7 mouse cellular contexts compared by ENCODE assay signal in the genomic region with DNA sequence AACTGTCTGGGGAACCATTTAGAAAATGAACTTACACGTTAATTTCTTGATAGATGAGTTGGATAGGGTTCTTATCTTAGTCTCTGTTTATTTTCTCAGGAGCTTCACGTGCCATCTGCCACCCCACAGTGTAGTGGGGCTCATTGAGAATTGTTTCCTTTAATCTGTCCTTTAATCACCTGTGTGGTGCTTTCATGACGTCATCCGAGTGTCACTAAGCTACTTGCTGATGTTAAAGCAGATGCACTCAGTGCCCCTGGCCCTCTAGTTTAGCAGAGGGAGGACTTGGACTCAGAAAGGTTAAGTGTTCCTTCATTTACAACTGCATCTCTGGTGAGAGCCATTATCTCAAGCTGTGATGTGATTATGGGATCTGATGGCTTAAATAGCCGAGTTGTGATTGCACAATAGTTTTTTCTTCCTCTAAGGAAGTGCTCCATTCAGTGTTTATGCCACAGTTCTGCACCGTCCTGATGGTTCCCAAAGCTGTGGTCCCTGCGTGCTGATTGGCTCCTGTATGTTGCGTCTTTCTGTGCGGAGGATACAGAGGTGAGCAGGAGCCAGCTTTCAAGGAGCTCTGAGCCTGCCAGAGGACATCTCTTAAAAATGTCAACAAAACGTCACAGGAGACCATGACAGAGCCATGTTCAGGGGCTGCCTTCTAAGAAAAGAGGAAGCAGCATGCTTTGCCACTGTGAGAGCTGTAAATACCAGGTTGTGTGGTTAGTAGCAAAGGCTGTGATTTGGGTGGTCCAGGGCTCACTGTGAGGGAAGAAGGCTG. TPM values are rescaled to one million over a fixed set of nuclear protein-coding genes. Genes with fewer than 3 reads are reported as not detected.
A peak's percentile ranks its signal among the peaks of the same experiment; 100 is the strongest.
DNase-seq lines count a peak whose midpoint lies in the region; ATAC-seq and TF ChIP-seq lines count a peak whose summit lies in the region.

No protein-coding gene starts in this region.

- DNase-seq in spleen, adult 18-20 months: peak; percentile 18 to 25
- DNase-seq in spleen, postnatal 14 days (ENCODE audit: low spot score in 2 of 2): no peak
- no peak for DNase-seq in right cerebral cortex, postnatal 25 days
- no peak for DNase-seq in layer of hippocampus, adult 9-11 months

- TF ChIP-seq CTCF in cortical plate, adult 2 months (IDR thresholded peaks at IDR 0.05; ENCODE audit: extremely low read depth, insufficient read depth, low read length): no peak

- 26% methylated on average over 10 of the region's 10 CpGs for WGBS in midbrain, embryonic 16.5 days

- H3K9me3 ChIP-seq in midbrain, embryonic 16.5 days (replicated peaks; ENCODE audit: control insufficient read depth, low read length, poor library complexity, severe bottlenecking): no peaks in the 10 kb centered on the region

- H3K27me3 ChIP-seq in midbrain, embryonic 16.5 days (ENCODE audit: control insufficient read depth, insufficient read depth, low read depth, low read length): no peaks in the 10 kb centered on the region

- H3K4me2 ChIP-seq in midbrain, embryonic 16.5 days (ENCODE audit: low read length): peak overlapping the region; percentile 74

- no peak for TF ChIP-seq POLR2A in cortical plate, adult 2 months (IDR thresholded peaks at IDR 0.05; ENCODE audit: extremely low read depth, insufficient read depth, low read length)

- peaks cover 17% of the 10 kb centered on the region for H3K4me1 ChIP-seq in cortical plate, adult 2 months (ENCODE audit: control insufficient read depth, insufficient read depth, low read length)
- H3K4me1 ChIP-seq in midbrain, embryonic 16.5 days (ENCODE audit: control insufficient read depth, insufficient read depth, low read length): peaks cover 35% of the 10 kb centered on the region

- peak overlapping the region; percentile 59 for H3K9ac ChIP-seq in midbrain, embryonic 16.5 days (ENCODE audit: low read depth, low read length)

- peak overlapping the region; percentile 36 for H3K27ac ChIP-seq in cortical plate, adult 2 months (ENCODE audit: insufficient read depth, low read length)
- no peak overlapping the region for H3K27ac ChIP-seq in midbrain, embryonic 16.5 days (ENCODE audit: low read length)

- peak overlapping the region; percentile 100 for H3K4me3 ChIP-seq in cortical plate, adult 2 months (ENCODE audit: insufficient read depth, low read length)
- H3K4me3 ChIP-seq in midbrain, embryonic 16.5 days (ENCODE audit: low read depth, low read length): peak overlapping the region; percentile 91

- no peaks in the 10 kb centered on the region for H3K36me3 ChIP-seq in midbrain, embryonic 16.5 days (ENCODE audit: control insufficient read depth, insufficient read depth, low read length)

- ATAC-seq in inflammation-experienced regulatory T-cells, adult 6 months: peak; percentile 30
- no peak for ATAC-seq in midbrain, embryonic 16.5 days

RNA-seq across cellular contexts. Expression of gene Dip2b, which starts 3.0 kb away (rescaled TPM):
- polyA plus RNA-seq in cortical plate, adult 2 months (2012; rRNA removed): 35.3 and 35.9 TPM in 2 replicates
- 10 to 100 TPM; 11.5 to 21.3 (median 13.3) TPM for polyA plus RNA-seq in inflammation-experienced regulatory T-cells, adult 6 months (2017; shearing (Covaris generic))
- polyA plus RNA-seq in midbrain, embryonic 16.5 days (2015; fragmentation: Nextera tagmentation; extraction: Ambion mirVana): 16.5 and 18.3 TPM in 2 replicates

Comparison
In these comparisons a context has a peak if more than half of its experiments do, and no peak if none do; other contexts are left out.
1. DNase-seq: peak in spleen, adult 18-20 months (2 of 2); none in spleen, postnatal 14 days (0 of 2), right cerebral cortex, postnatal 25 days (single experiment) and layer of hippocampus, adult 9-11 months (single experiment).